Mouse (Mus musculus): Measurements from ENCODE around the gene 2610028H24Rik.

2610028H24Rik gene

GRCm38 (mm10) chr10:76448851-76449250, at the start of gene 2610028H24Rik:
TSS of gene 2610028H24Rik (plus strand) at chr10:76449081.
- in situ Hi-C loops (cut with MboI; ENCODE audit: unreplicated experiment in 2 of 2): no loop called here

- in situ Hi-C loops (cut with MboI; ENCODE audit: unreplicated experiment in 2 of 2): no loop called here
These were observed 40.4 kb upstream of the 2610028H24Rik start for GRCm38 (mm10) chr10:76408520-76408919.

- in situ Hi-C loops (cut with MboI; ENCODE audit: unreplicated experiment in 2 of 2): no loop called here
These were observed 32.1 kb upstream of the 2610028H24Rik start for GRCm38 (mm10) chr10:76416811-76417210.

GRCm38 (mm10) chr10:76425674-76426073, 23.2 kb upstream of the 2610028H24Rik start:
- in situ Hi-C loops (cut with MboI; ENCODE audit: unreplicated experiment in 2 of 2): loop anchor here in 1 of 2 experiments (10.0 kb wide), 1 partner anchor 161 kb away; no protein-coding TSS in a partner anchor

- in situ Hi-C loops (cut with MboI; ENCODE audit: unreplicated experiment in 2 of 2): no loop called here
These were observed 15.0 kb upstream of the 2610028H24Rik start for GRCm38 (mm10) chr10:76433925-76434324.

- in situ Hi-C loops (cut with MboI; ENCODE audit: unreplicated experiment in 2 of 2): no loop called here
These were observed 9.6 kb upstream of the 2610028H24Rik start for GRCm38 (mm10) chr10:76439107-76439890.

- in situ Hi-C loops (cut with MboI; ENCODE audit: unreplicated experiment in 2 of 2): no loop called here
These were observed 8.6 kb upstream of the 2610028H24Rik start, which contains the start of gene AC141477.1 for GRCm38 (mm10) chr10:76440281-76440680. TSS of gene AC141477.1 (minus strand) at chr10:76440444.

- in situ Hi-C loops (cut with MboI; ENCODE audit: unreplicated experiment in 2 of 2): no loop called here
These were observed 6.4 kb upstream of the 2610028H24Rik start, which contains the start of gene Pcnt for GRCm38 (mm10) chr10:76442178-76443088. TSS of gene Pcnt (minus strand) at chr10:76442786.

- in situ Hi-C loops (cut with MboI; ENCODE audit: unreplicated experiment in 2 of 2): no loop called here
These were observed 2.7 kb upstream of the 2610028H24Rik start for GRCm38 (mm10) chr10:76445996-76446681.

GRCm38 (mm10) chr10:76447406-76448229, 1.3 kb upstream of the 2610028H24Rik start:
- in situ Hi-C loops (cut with MboI; ENCODE audit: unreplicated experiment in 2 of 2): no loop called here

GRCm38 (mm10) chr10:76455289-76455688, 6.4 kb downstream of the 2610028H24Rik start:
- in situ Hi-C loops (cut with MboI; ENCODE audit: unreplicated experiment in 2 of 2): loop anchor here in 1 of 2 experiments (5.0 kb wide), 1 partner anchor 277 kb away; no protein-coding TSS in a partner anchor

GRCm38 (mm10) chr10:76461255-76461654, 12.4 kb downstream of the 2610028H24Rik start:
- in situ Hi-C loops (cut with MboI; ENCODE audit: unreplicated experiment in 2 of 2): no loop called here

- in situ Hi-C loops (cut with MboI; ENCODE audit: unreplicated experiment in 2 of 2): no loop called here
These were observed 13.4 kb downstream of the 2610028H24Rik start for GRCm38 (mm10) chr10:76462312-76462711.

- in situ Hi-C loops (cut with MboI; ENCODE audit: unreplicated experiment in 2 of 2): no loop called here
These were observed 13.8 kb downstream of the 2610028H24Rik start for GRCm38 (mm10) chr10:76462721-76463120.

GRCm38 (mm10) chr10:76468203-76469162, 19.6 kb downstream of the 2610028H24Rik start, which contains the start of the genes Mcm3ap and Ybey:
TSS of gene Mcm3ap (plus strand) at chr10:76468927.
TSS of gene Ybey (minus strand) at chr10:76469114.
- in situ Hi-C loops (cut with MboI; ENCODE audit: unreplicated experiment in 2 of 2): no loop called here

GRCm38 (mm10) chr10:76473759-76474158, 24.9 kb downstream of the 2610028H24Rik start:
- in situ Hi-C loops (cut with MboI; ENCODE audit: unreplicated experiment in 2 of 2): no loop called here

- in situ Hi-C loops (cut with MboI; ENCODE audit: unreplicated experiment in 2 of 2): no loop called here
These were observed 32.0 kb downstream of the 2610028H24Rik start for GRCm38 (mm10) chr10:76480851-76481250.

GRCm38 (mm10) chr10:76481480-76481879, 32.6 kb downstream of the 2610028H24Rik start:
- in situ Hi-C loops (cut with MboI; ENCODE audit: unreplicated experiment in 2 of 2): no loop called here

Data from v-Abl transformed pro-B cells (cell line).